Mouse (Mus musculus) ZHBTc4 (cell line): ENCODE measurements at regions not wholly inside any gene's neighbourhood (a gene's known extent, or its start where the extent isn't known, plus 50 kb on each side); places are given as distances from the start of the nearest gene placed in this dataset.
A peak's percentile ranks its signal among the peaks of the same experiment; 100 is the strongest.

Experiments used
- DNase-seq: peaks from one replicate; pipeline ENCODE4 v3.0.0-alpha.2; 2011; ENCODE audit warnings: low read depth, low spot score

GRCm38 (mm10) chr15:61411821-61412220 is 489.0 kb upstream of the A1bg start:
- no peak for DNase-seq

GRCm38 (mm10) chr15:61410789-61411188 is 488.0 kb upstream of the A1bg start:
- DNase-seq, result no peak

DNA sequence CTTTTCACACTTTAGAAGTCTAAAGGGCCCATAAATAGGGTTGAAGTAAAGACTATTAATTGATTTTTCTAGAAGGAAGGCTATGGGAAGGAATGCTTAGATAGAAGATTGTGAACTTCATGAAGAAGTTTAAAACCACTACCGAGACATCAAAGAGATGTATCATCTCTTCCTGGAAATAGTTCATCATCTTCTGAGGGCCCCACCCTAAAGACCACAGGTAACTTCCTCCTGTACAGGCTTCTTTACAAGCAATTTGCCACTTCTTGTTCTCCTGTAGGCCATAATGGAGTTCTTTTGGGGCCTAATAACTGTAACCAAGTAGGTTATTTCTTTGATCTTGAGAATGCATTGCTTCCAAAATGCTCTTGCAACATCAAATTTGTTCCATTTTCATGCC is 485.8 kb upstream of the A1bg start:
- DNase-seq, result no peak

DNA sequence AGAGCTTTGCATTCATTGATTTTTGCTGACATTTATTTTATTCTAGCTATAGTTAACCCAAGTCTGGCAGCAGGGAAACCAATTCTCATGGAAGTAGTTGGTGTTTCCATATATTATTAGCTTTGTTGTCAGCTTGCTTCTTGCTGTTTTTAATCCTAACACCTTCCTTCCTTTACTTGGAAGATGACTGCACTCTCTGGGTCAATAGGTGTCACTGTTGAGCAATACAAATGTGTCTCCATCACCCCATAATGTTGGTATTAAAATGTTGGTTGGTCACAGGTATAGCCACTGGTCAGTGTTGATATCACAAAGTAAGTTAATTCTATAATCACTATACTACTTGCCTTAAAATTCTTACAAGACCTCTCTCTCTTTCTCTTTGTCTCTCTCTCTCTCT is 477.9 kb upstream of the A1bg start:
- peak; percentile 16 for DNase-seq

GRCm38 (mm10) chr15:61399971-61400370 is 477.2 kb upstream of the A1bg start:
- no peak for DNase-seq

- DNase-seq, result no peak
Measured at GRCm38 (mm10) chr15:61398829-61399228, 476.0 kb upstream of the A1bg start.

DNA sequence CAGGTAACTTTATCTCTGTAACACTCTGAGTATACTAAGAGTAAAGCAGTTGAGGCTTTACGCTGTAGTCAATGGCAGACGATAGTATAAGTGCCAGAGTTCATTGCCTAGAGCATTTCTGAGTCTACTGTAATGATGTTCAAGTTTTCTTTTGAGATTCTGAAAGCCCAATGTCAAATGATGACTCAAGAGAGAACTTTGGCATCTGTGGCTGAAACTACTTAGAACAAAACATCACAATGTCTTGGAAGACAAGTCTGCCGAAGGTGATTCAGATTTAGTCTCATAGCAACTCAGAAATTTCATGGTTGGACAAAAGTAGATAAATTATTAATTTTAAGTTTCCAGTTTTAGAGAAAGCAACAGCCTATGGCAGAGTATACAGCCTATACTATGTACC is 474.2 kb upstream of the A1bg start:
- no peak for DNase-seq

DNA sequence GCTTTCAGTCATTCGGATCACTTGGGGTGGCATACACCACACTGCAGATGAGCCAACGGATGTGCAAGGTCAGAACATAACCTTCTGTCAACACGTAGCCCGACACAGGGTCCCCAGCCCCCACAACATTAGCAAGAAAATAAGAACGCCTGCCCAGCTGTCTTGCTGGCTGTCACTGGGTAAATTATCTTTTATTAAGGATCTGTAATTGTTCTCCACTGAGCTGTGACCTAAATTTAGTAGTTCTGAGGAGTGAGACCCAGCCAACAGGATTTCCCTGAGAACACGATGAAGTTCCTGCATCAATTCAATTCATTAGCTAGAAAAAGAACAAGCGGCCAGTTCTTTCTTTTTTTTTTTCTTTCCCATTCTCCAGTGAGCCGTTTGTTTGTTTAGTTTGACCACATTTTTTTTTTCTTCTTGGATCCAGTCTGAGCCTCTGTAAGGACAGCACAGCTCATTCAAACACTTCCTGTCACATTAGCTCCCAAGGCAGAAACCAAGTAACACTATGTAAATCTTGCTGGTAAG is 472.5 kb upstream of the A1bg start:
- no peak for DNase-seq

- no peak for DNase-seq
Measured at GRCm38 (mm10) chr15:61380666-61381065, 457.9 kb upstream of the A1bg start.

DNA sequence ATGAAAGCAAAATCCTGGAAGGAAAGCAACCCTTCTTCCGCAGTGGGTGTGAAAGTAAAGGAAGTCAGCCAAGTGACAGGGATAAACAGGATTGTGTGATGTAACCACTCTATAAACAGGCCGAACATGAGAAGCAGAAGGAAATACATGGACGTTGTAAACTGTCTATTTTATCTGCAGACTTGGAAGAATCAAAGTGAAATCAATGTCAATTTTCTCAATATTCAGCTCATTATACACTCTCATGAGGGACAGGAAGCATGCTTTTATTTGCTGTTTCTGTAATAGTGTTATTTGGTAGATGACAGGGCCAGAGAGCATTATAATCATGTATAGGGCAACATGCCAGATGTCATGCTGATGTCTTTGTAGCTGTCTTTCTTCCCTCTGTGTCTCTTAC is 443.5 kb upstream of the A1bg start:
- no peak for DNase-seq

DNA sequence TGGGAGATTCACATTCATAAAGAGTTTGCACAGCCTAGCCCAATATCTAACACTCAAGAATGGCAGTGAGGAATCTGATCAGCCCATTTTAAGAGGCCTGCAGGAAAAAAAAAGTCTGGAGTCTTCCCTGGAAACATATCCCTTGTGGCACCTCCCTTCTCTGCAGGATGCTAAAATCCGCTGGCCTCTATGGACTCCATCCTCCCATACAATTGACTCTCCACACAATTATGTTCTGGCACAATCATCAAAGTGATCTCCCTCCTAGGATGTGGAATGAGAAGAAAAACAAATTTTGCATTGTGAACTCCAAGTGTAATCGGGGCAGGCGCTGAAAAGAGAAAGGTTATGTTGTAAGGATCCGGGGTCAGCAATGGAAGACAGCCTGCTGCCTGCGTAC is 442.7 kb upstream of the A1bg start:
- DNase-seq, result no peak

DNA sequence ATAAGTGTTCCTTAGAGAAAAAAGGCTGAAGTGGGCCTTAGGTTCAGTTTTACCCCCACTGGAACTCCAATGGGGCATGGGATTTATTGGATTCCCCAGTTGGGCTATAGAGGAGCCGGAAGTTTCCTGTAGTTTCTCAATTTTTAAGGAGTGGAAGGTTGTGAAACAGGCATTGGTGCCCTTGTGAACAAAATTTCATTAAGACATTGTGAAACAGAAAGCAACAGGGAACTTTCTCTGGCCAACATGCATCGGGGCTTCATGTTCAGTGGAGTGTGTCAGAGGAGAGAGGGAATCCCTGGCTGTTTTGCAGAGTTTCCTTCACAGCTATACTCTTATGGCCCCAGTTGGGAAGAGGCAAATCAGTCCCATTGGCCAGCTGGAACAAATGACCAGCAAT is 441.6 kb upstream of the A1bg start:
- no peak for DNase-seq

DNA sequence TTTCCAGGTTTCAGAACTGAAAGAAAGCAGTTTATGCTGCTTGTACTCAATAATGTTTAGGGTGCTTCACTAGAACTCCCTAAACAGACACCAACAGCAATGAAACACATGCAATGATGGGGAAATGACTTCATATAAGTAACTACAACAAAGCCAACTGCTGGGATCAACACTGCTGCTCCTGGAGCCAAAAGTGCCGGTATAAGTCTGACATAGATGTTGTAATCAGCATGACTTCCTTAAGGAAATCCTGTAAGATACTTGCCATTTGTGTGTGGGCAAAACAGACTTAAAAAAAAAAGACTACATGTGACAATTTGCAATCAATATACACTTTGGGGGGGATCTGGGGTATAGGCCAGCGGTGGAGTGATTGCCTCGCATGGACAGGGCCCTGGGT is 438.4 kb upstream of the A1bg start:
- no peak for DNase-seq

DNA sequence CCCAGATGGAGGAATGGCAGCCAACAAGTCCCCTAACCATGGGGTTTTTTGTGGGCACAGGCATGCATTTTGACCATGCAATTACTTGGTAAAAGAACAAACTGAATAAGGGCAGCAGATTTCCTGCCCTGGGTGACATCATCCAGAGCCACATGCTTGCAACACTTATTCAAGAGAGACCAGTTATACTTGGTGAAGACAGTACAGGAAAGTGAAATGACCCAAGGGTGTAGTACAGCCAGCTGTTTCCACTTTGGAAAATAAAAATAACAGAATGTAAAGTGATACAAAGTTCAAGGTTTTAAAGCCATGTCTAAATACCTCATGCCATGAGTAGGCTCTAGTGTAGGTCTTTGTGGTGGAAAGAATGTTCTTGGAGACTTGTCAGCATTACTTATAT is 432.5 kb upstream of the A1bg start:
- DNase-seq, result no peak

- no peak for DNase-seq
Measured at GRCm38 (mm10) chr15:61351729-61352342, 429.0 kb upstream of the A1bg start.

GRCm38 (mm10) chr15:61345101-61345500 is 422.3 kb upstream of the A1bg start:
- no peak for DNase-seq

GRCm38 (mm10) chr15:61342618-61343017 is 419.8 kb upstream of the A1bg start:
- DNase-seq, result no peak

GRCm38 (mm10) chr15:61327925-61328324 is 405.1 kb upstream of the A1bg start:
- no peak for DNase-seq

DNA sequence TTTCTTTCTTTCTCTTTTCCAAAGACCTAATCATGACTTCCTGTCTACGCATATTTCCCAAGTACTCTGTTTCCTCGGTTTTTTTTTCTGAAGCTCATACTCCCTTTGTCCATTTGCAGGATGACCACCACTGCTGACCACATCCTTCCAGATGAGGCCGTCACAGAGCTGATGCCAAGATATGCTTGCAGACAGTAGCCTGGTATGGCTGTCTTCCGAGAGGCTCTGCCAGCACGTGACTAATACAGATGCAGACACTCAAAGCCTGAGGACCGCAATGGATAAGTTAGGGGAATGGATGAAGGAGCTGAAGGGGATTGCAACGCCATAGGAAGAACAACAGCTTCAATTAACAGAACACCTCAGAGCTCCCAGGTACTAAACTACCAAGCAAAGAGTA is 399.4 kb upstream of the A1bg start:
- no peak for DNase-seq

GRCm38 (mm10) chr15:61309452-61310165 is 386.8 kb upstream of the A1bg start:
- DNase-seq, result no peak

GRCm38 (mm10) chr15:61308936-61309335 is 386.1 kb upstream of the A1bg start:
- no peak for DNase-seq

DNA sequence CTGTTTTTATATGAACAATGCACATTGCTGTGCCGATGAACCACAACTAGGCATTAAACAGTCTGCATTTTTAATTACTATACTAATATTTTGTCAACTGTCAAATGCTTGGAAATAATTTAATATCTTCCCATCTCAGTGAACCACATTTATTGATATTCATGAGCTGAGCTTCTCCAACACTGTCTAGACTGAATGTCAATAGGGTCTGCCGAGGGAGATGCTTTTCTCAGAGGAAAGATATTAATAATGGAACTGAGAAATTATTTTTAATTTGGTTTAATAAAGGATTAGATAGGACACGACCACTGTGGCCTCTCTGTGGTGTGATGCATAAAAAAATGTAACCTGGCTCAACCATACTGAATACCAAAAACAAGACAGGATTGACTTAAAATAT is 381.7 kb upstream of the A1bg start:
- no peak for DNase-seq

DNA sequence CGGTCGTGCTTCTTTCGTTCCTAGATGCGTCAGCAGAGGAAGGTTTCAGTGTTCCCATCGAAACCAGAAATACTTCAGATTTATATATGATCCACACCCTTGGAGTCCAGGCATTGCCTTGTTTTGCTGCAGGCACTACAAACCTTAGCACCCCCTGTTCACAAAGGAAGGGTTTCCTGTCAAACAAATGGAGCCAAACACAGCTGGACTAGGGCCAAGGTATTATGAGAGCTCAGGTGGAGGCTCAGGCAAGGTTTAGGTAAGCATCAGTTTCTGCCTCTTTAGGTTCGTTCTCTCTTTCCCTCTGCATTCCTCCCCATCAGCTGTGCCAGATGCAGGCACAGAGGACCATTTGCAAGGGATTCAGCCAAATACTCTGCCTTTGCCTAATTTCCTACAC is 377.0 kb upstream of the A1bg start:
- no peak for DNase-seq
